ENCODE assay signal across 8 mouse cellular contexts in genomic region chr4:150663192-150663591, GRCm38 (mm10). TPM values are rescaled to one million over a fixed set of nuclear protein-coding genes. Genes with fewer than 3 reads are reported as not detected.
DNase-seq lines count a peak whose midpoint lies in the region; ATAC-seq and TF ChIP-seq lines count a peak whose summit lies in the region.

No protein-coding gene starts in this region.

- no peak overlapping the region for H3K4me3 ChIP-seq in forebrain, postnatal 0 days (ENCODE audit: low read depth, low read length)
- H3K4me3 ChIP-seq in forebrain, embryonic 13.5 days, result no peak overlapping the region
- H3K4me3 ChIP-seq in midbrain, embryonic 11.5 days (ENCODE audit: low read depth, low read length), result no peak overlapping the region
- no peak overlapping the region for H3K4me3 ChIP-seq in midbrain, embryonic 13.5 days (replicated peaks)

- H3K27me3 ChIP-seq in forebrain, postnatal 0 days (ENCODE audit: insufficient read depth, low read length), result no peaks in the 10 kb centered on the region
- peaks cover 18% of the 10 kb centered on the region for H3K27me3 ChIP-seq in forebrain, embryonic 13.5 days
- no peaks in the 10 kb centered on the region; the same call in 1 of the 2 replicates for H3K27me3 ChIP-seq in midbrain, embryonic 11.5 days (ENCODE audit: control insufficient read depth, insufficient read depth, low read length)
- peaks cover 18% of the 10 kb centered on the region; the same call in 1 of the 2 replicates for H3K27me3 ChIP-seq in midbrain, embryonic 13.5 days

- H3K4me2 ChIP-seq in forebrain, postnatal 0 days (ENCODE audit: low read depth), result no peak overlapping the region
- H3K4me2 ChIP-seq in forebrain, embryonic 13.5 days, result no peak overlapping the region
- H3K4me2 ChIP-seq in midbrain, embryonic 11.5 days, result no peak overlapping the region
- H3K4me2 ChIP-seq in midbrain, embryonic 13.5 days (replicated peaks), result no peak overlapping the region

- H3K27ac ChIP-seq in forebrain, postnatal 0 days (ENCODE audit: low read depth, low read length), result no peak overlapping the region
- H3K27ac ChIP-seq in forebrain, embryonic 13.5 days, result no peak overlapping the region
- no peak overlapping the region for H3K27ac ChIP-seq in midbrain, embryonic 11.5 days (ENCODE audit: low read depth, low read length)
- no peak overlapping the region for H3K27ac ChIP-seq in midbrain, embryonic 13.5 days

- H3K9me3 ChIP-seq in forebrain, postnatal 0 days (ENCODE audit: low read length), result no peaks in the 10 kb centered on the region
- no peaks in the 10 kb centered on the region for H3K9me3 ChIP-seq in forebrain, embryonic 13.5 days (replicated peaks)
- H3K9me3 ChIP-seq in midbrain, embryonic 11.5 days (ENCODE audit: control insufficient read depth, low read length), result no peaks in the 10 kb centered on the region
- no peaks in the 10 kb centered on the region for H3K9me3 ChIP-seq in midbrain, embryonic 13.5 days

- peak; percentile 41 for DNase-seq in forebrain, postnatal 0 days
- DNase-seq in midbrain, embryonic 11.5 days (ENCODE audit: low spot score, missing footprints), result peak; percentile 95
- DNase-seq in embryo, embryonic 11 days, result peak; percentile 59
- peak; percentile 60 for DNase-seq in mesoderm, embryonic 11.5 days (ENCODE audit: low read depth, low spot score)
- no peak for DNase-seq in yolk sac, embryonic 10.5 days (ENCODE audit: low spot score)
- no peak for DNase-seq in left cerebral cortex, postnatal 25 days (ENCODE audit: low spot score in 2 of 2)

- ATAC-seq in forebrain, postnatal 0 days, result no peak
- ATAC-seq in forebrain, embryonic 13.5 days, result no peak
- no peak for ATAC-seq in midbrain, embryonic 11.5 days (ENCODE audit: low FRiP score)
- no peak for ATAC-seq in midbrain, embryonic 13.5 days

- no peak overlapping the region for H3K9ac ChIP-seq in forebrain, postnatal 0 days
- H3K9ac ChIP-seq in forebrain, embryonic 13.5 days, result no peak overlapping the region
- no peak overlapping the region for H3K9ac ChIP-seq in midbrain, embryonic 11.5 days (ENCODE audit: low read length)
- no peak overlapping the region for H3K9ac ChIP-seq in midbrain, embryonic 13.5 days (replicated peaks)

- intact Hi-C loops in left cerebral cortex, postnatal 25 days (cut with DNase I), result no loop called here

- TF ChIP-seq CTCF in forebrain, postnatal 0 days (IDR thresholded peaks at IDR 0.05; ENCODE audit: low read depth), result peak; percentile 64

- 55% methylated on average over 12 of the region's 12 CpGs for WGBS in forebrain, postnatal 0 days
- WGBS in forebrain, embryonic 13.5 days, result 55% methylated on average over 12 of the region's 12 CpGs
- WGBS in midbrain, embryonic 11.5 days, result 57% methylated on average over 12 of the region's 12 CpGs
- WGBS in midbrain, embryonic 13.5 days, result 59% methylated on average over 12 of the region's 12 CpGs

- H3K4me1 ChIP-seq in forebrain, postnatal 0 days (ENCODE audit: insufficient read depth), result no peaks in the 10 kb centered on the region
- H3K4me1 ChIP-seq in forebrain, embryonic 13.5 days, result peaks cover 12% of the 10 kb centered on the region
- no peaks in the 10 kb centered on the region; the same call in 1 of the 2 replicates for H3K4me1 ChIP-seq in midbrain, embryonic 11.5 days (ENCODE audit: control insufficient read depth, insufficient read depth, low read length)
- H3K4me1 ChIP-seq in midbrain, embryonic 13.5 days (replicated peaks), result peaks cover 12% of the 10 kb centered on the region

- no peaks in the 10 kb centered on the region for H3K36me3 ChIP-seq in forebrain, postnatal 0 days (ENCODE audit: insufficient read depth)
- no peaks in the 10 kb centered on the region for H3K36me3 ChIP-seq in forebrain, embryonic 13.5 days (ENCODE audit: poor library complexity, severe bottlenecking)
- no peaks in the 10 kb centered on the region for H3K36me3 ChIP-seq in midbrain, embryonic 11.5 days (ENCODE audit: control insufficient read depth, insufficient read depth, low read length)
- H3K36me3 ChIP-seq in midbrain, embryonic 13.5 days, result no peaks in the 10 kb centered on the region

RNA-seq across cellular contexts. Expression of gene Slc45a1, which starts 11.2 kb away (rescaled TPM):
- total RNA-seq in forebrain, postnatal 0 days (2014; rRNA removed), result 30.5 and 37.2 TPM in 2 replicates
- polyA plus RNA-seq in forebrain, postnatal 0 days (2015; fragmentation: Nextera tagmentation; extraction: Ambion mirVana), result 38.9 and 43.9 TPM in 2 replicates
- polyA plus RNA-seq in forebrain, embryonic 13.5 days (2015; fragmentation: Nextera tagmentation; extraction: Ambion mirVana), result 10.5 and 11.4 TPM in 2 replicates
- polyA plus RNA-seq in midbrain, embryonic 11.5 days (2014; fragmentation: Nextera tagmentation; extraction: Ambion mirVana), result 4.4 and 4.7 TPM in 2 replicates
- 18.1 and 20.7 TPM in 2 replicates for polyA plus RNA-seq in midbrain, embryonic 13.5 days (2015; fragmentation: Nextera tagmentation; extraction: Ambion mirVana)
- total RNA-seq in left cerebral cortex, postnatal 25 days (2021), result 10 to 100 TPM; 43.0 to 45.1 TPM

Comparison
In these comparisons a context has a peak if more than half of its experiments do, and no peak if none do; other contexts are left out.
1. DNase-seq: peak in forebrain, postnatal 0 days (single experiment), midbrain, embryonic 11.5 days (single experiment), embryo, embryonic 11 days (single experiment) and mesoderm, embryonic 11.5 days (single experiment); none in yolk sac, embryonic 10.5 days (single experiment) and left cerebral cortex, postnatal 25 days (0 of 2).